Mouse (Mus musculus) C2C12 (cell line): Measurements from ENCODE around the gene Ly6g5c.
"Not testable (repeated sequence)": the region's sequence is repeated elsewhere in the genome, so short reads cannot be mapped to it uniquely, and the experiment has no call there.

Experiments used
- CTCF ChIP-seq: IDR thresholded peaks from one replicate; pipeline ENCODE4 v1.5.1; 2011; ENCODE audit not compliant: control insufficient read depth, insufficient read depth, insufficient read length
- FOSL1 ChIP-seq: IDR thresholded peaks from one replicate; pipeline ENCODE4 v1.8.0; 2011; ENCODE audit warnings: mild to moderate bottlenecking, low read length; ENCODE audit not compliant: poor library complexity, insufficient read depth, severe bottlenecking
- MAX ChIP-seq: IDR thresholded peaks from one replicate; pipeline ENCODE4 v1.6.1; 2011; ENCODE audit warnings: mild to moderate bottlenecking, control low read depth
- USF1 ChIP-seq: IDR thresholded peaks from one replicate; pipeline ENCODE4 v1.6.1; 2011; ENCODE audit warnings: low read depth, mild to moderate bottlenecking, control low read depth, moderate library complexity

DNA sequence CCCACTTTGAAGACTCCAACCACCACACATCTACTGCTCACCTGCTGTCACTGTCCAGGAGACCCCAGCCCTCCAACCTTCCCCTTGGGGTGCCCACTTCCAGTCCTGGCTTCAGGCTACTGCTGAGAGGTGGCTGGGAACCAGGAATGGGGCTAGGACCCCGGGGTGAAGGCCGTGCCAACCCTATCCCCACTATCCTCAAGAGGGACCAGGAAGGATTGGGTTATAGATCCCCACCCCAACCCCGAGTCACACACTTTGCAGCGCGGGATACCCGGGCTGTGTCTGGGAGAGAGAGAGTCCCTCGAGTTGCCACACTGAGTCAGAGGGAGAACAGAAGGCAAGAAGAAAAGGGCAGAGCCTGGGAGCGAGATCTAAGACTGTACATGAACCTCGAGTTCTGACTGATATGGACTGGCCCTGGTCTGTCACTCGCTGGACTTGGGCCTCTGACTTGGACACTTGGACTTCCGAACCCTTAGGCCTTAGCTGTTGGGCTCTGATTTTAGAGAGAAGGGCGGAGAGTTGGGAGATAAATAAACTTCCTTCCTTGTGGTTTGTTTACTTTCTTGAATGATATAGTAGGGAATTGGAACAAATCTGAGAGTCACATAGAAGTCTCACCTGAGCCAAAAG is 16.3 kb downstream of the Ly6g5c start:
- not testable (repeated sequence) for TF ChIP-seq CTCF, MAX, FOSL1, USF1
